Mouse (Mus musculus) right cerebral cortex, postnatal 14 days (tissue): ENCODE results near the gene Smyd3.

ENCODE experiments used
- DNase-seq: peaks from one replicate; pipeline ENCODE4 v3.0.0; 2022

The Smyd3 gene

GRCm38 (mm10) chr1:179516941-179517712 is 714 bp downstream of the Smyd3 start:
- no peak for DNase-seq

GRCm38 (mm10) chr1:179511895-179512294 is 5.9 kb downstream of the Smyd3 start:
- peak; percentile 25 for DNase-seq

GRCm38 (mm10) chr1:179510546-179511340 is 7.1 kb downstream of the Smyd3 start:
- no peak for DNase-seq

GRCm38 (mm10) chr1:179506530-179507315 is 11.1 kb downstream of the Smyd3 start:
- peak; percentile 24 for DNase-seq

GRCm38 (mm10) chr1:179502565-179502964 is 15.3 kb downstream of the Smyd3 start:
- DNase-seq: no peak

- DNase-seq: no peak
These were observed 18.6 kb downstream of the Smyd3 start for GRCm38 (mm10) chr1:179499257-179499656.

- DNase-seq: no peak
These were observed 24.9 kb downstream of the Smyd3 start for GRCm38 (mm10) chr1:179492908-179493307.

- DNase-seq: no peak
These were observed 29.3 kb downstream of the Smyd3 start for GRCm38 (mm10) chr1:179488520-179488919.

GRCm38 (mm10) chr1:179487990-179488389 is 29.9 kb downstream of the Smyd3 start:
- no peak for DNase-seq

- no peak for DNase-seq
These were observed 30.6 kb downstream of the Smyd3 start for GRCm38 (mm10) chr1:179487238-179487637.

- DNase-seq: no peak
These were observed 31.9 kb downstream of the Smyd3 start for GRCm38 (mm10) chr1:179485784-179486540.

- no peak for DNase-seq
These were observed 37.0 kb downstream of the Smyd3 start for GRCm38 (mm10) chr1:179480862-179481261.

- DNase-seq: peak; percentile 23
These were observed 40.5 kb downstream of the Smyd3 start for GRCm38 (mm10) chr1:179477157-179477902.

GRCm38 (mm10) chr1:179476461-179477156 is 41.2 kb downstream of the Smyd3 start:
- DNase-seq: no peak

GRCm38 (mm10) chr1:179474776-179475175 is 43.1 kb downstream of the Smyd3 start:
- DNase-seq: no peak

GRCm38 (mm10) chr1:179473920-179474643 is 43.8 kb downstream of the Smyd3 start:
- no peak for DNase-seq

- no peak for DNase-seq
These were observed 49.9 kb downstream of the Smyd3 start for GRCm38 (mm10) chr1:179467970-179468369.

GRCm38 (mm10) chr1:179462376-179462775 is 55.5 kb downstream of the Smyd3 start:
- DNase-seq: no peak

- no peak for DNase-seq
These were observed 56.6 kb downstream of the Smyd3 start for GRCm38 (mm10) chr1:179461019-179461814.

- DNase-seq: no peak
These were observed 58.9 kb downstream of the Smyd3 start for GRCm38 (mm10) chr1:179458987-179459368.
